8 mouse cellular contexts compared by ENCODE assay signal in the genomic region with DNA sequence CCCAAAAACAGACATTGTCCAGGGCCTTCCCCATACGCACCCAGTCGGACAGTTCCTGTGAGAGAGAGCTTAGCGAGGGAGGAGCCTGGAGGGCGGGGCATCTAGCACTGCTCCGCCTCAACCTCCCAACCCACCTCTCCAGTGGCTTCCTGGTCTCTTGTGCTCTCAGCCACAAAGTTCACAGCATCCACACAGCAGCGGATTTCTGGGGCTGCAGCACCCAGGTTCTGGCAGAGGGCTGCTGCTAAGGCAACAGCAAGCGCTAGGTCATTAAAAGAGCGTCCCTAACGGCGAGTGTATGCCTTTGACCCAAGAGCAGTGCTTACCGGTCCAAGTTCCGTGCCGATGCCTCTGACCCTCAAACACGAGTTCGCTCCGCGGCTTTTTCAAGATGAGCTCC. TPM values are rescaled to one million over a fixed set of nuclear protein-coding genes. Genes with fewer than 3 reads are reported as not detected.
DNase-seq lines count a peak whose midpoint lies in the region; ATAC-seq lines count a peak whose summit lies in the region.

No protein-coding gene starts in this region.

- peak; percentile 89 for ATAC-seq in erythroid progenitor cell, adult 5-6 weeks (replicated peaks; ENCODE audit: low FRiP score, poor library complexity, severe bottlenecking)
- peak; percentile 93 for ATAC-seq in megakaryocyte-erythroid progenitor cell, adult 5-6 weeks (replicated peaks; ENCODE audit: low FRiP score, low TSS enrichment, poor library complexity, severe bottlenecking)

- peak; percentile 55 to 76 for DNase-seq in CD8-positive naive resting alpha-beta T cell, adult 2 months (ENCODE audit: low read depth in 2 of 2, low spot score in 2 of 2)
- peak; percentile 85 for DNase-seq in adrenal gland, postnatal 14 days
- DNase-seq in heart, postnatal 10 days, result peak; percentile 66
- DNase-seq in kidney, postnatal 36 days, result peak; percentile 77 to 84
- peak; percentile 83 to 84 for DNase-seq in spleen, postnatal 36 days (ENCODE audit: low spot score in 2 of 2)
- no peak for DNase-seq in right cerebral cortex, postnatal 14 days

- intact Hi-C loops in heart, postnatal 10 days (cut with DNase I), result no loop called here

RNA-seq across cellular contexts. Expression of gene 4930544D05Rik, which starts 0.6 kb away (rescaled TPM):
- total RNA-seq in adrenal gland, postnatal 14 days (2021), result not detected in 2 replicates
- not detected in 2 replicates for total RNA-seq in erythroid progenitor cell, adult 5-6 weeks (2015; ENCODE audit: low replicate concordance)
- total RNA-seq in erythroid progenitor cell, adult 5-6 weeks (2017; ENCODE audit: low replicate concordance), result not detected in 2 replicates
- not detected for total RNA-seq in heart, postnatal 10 days (2021)
- not detected in 2 replicates for total RNA-seq in megakaryocyte-erythroid progenitor cell, adult 5-6 weeks (2014; fragmentation: Nextera tagmentation)
- not detected in 2 replicates for total RNA-seq in megakaryocyte-erythroid progenitor cell, adult 5-6 weeks (2017)

RNA-seq across cellular contexts. Expression of gene Chrne, which starts 3.9 kb away (rescaled TPM):
- total RNA-seq in adrenal gland, postnatal 14 days (2021), result not detected in 2 replicates
- not detected in 2 replicates for total RNA-seq in erythroid progenitor cell, adult 5-6 weeks (2015; ENCODE audit: low replicate concordance)
- not detected in 2 replicates for total RNA-seq in erythroid progenitor cell, adult 5-6 weeks (2017; ENCODE audit: low replicate concordance)
- total RNA-seq in heart, postnatal 10 days (2021), result not detected
- total RNA-seq in megakaryocyte-erythroid progenitor cell, adult 5-6 weeks (2014; fragmentation: Nextera tagmentation), result 3.0 TPM in 1 of 2 replicates, not detected in the other
- total RNA-seq in megakaryocyte-erythroid progenitor cell, adult 5-6 weeks (2017), result not detected in 2 replicates

RNA-seq across cellular contexts. Expression of gene Gp1ba, which starts 23.8 kb away (rescaled TPM):
- total RNA-seq in adrenal gland, postnatal 14 days (2021), result 0.49 and 0.56 TPM in 2 replicates
- total RNA-seq in erythroid progenitor cell, adult 5-6 weeks (2015; ENCODE audit: low replicate concordance), result 2.5 and 8.0 TPM in 2 replicates
- 1.1 TPM in 1 of 2 replicates, not detected in the other for total RNA-seq in erythroid progenitor cell, adult 5-6 weeks (2017; ENCODE audit: low replicate concordance)
- under 1 TPM; 0.17 to 0.43 TPM for total RNA-seq in heart, postnatal 10 days (2021)
- 3.6 and 10.4 TPM in 2 replicates for total RNA-seq in megakaryocyte-erythroid progenitor cell, adult 5-6 weeks (2014; fragmentation: Nextera tagmentation)
- 0.50 and 0.85 TPM in 2 replicates for total RNA-seq in megakaryocyte-erythroid progenitor cell, adult 5-6 weeks (2017)

RNA-seq across cellular contexts. Expression of gene Rnf167, which starts 32.0 kb away (rescaled TPM):
- total RNA-seq in adrenal gland, postnatal 14 days (2021), result 69.6 and 88.5 TPM in 2 replicates
- total RNA-seq in erythroid progenitor cell, adult 5-6 weeks (2015; ENCODE audit: low replicate concordance), result 134 and 213 TPM in 2 replicates
- 115 and 117 TPM in 2 replicates for total RNA-seq in erythroid progenitor cell, adult 5-6 weeks (2017; ENCODE audit: low replicate concordance)
- total RNA-seq in heart, postnatal 10 days (2021), result 10 to 100 TPM; 50.2 to 50.4 TPM
- total RNA-seq in megakaryocyte-erythroid progenitor cell, adult 5-6 weeks (2014; fragmentation: Nextera tagmentation), result 92.8 and 95.5 TPM in 2 replicates
- 42.3 and 53.4 TPM in 2 replicates for total RNA-seq in megakaryocyte-erythroid progenitor cell, adult 5-6 weeks (2017)

RNA-seq across cellular contexts. Expression of gene Slc25a11, which starts 32.2 kb away (rescaled TPM):
- total RNA-seq in adrenal gland, postnatal 14 days (2021), result 175 and 184 TPM in 2 replicates
- 24.9 and 26.0 TPM in 2 replicates for total RNA-seq in erythroid progenitor cell, adult 5-6 weeks (2015; ENCODE audit: low replicate concordance)
- 21.9 and 23.6 TPM in 2 replicates for total RNA-seq in erythroid progenitor cell, adult 5-6 weeks (2017; ENCODE audit: low replicate concordance)
- total RNA-seq in heart, postnatal 10 days (2021), result 100 to 1,000 TPM; 378 to 381 TPM
- total RNA-seq in megakaryocyte-erythroid progenitor cell, adult 5-6 weeks (2014; fragmentation: Nextera tagmentation), result 62.3 and 63.1 TPM in 2 replicates
- 33.1 and 36.2 TPM in 2 replicates for total RNA-seq in megakaryocyte-erythroid progenitor cell, adult 5-6 weeks (2017)
